Mouse (Mus musculus) hematopoietic stem cell, adult 5-6 weeks (primary cell): ENCODE measurements around the gene Cntfr. TPM values are rescaled to one million over a fixed set of nuclear protein-coding genes. Genes with fewer than 3 reads are reported as not detected.

ENCODE experiments used
- ATAC-seq, 2 experiments: fragments of 125-278 bp in 1 of 2; replicated peaks in 1 of 2; 2 replicates each; pipeline ENCODE4 v1.8.0; 2016 to 2017; ENCODE audit warnings: inconsistent platforms in 2 of 2, mild to moderate bottlenecking in 2 of 2, moderate number of reproducible peaks in 2 of 2, low read depth in 1 of 2, moderate TSS enrichment in 1 of 2; ENCODE audit not compliant: low FRiP score in 2 of 2, poor library complexity in 2 of 2, severe bottlenecking in 2 of 2, insufficient read depth in 1 of 2, low TSS enrichment in 1 of 2
- total RNA-seq: library from RNA; stranded (forward); fragments of 172-1452, 232-1000 nt; gene quantifications from 2 replicates; pipeline ENCODE4 v1.2.3, GENCODE M21; 2017

Cntfr gene
- total RNA-seq, 1 experiment from 2014 or later = not detected

- ATAC-seq = no peak
These were observed 84.7 kb downstream of the Cntfr start for GRCm38 (mm10) chr4:41612166-41612565.

DNA sequence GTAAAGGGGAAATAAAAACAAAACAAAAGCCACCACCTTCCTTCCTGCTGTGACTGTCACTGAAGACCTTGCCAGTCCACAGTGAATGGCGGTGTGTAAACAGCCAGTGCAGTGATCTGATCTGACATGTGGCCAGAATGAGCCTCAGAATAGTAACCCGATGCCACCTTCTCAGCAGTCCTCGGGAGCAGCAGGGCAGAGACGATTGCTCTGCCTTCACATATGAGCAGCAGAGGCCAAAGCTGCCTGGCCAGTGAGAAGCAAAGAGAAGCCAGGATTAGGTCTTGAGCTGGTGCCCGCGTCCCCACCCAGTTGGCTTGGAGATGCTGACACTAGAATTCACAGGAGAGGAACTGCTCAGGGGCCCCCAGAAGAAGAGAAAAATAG lies 86.3 kb downstream of the Cntfr start:
- ATAC-seq = no peak

DNA sequence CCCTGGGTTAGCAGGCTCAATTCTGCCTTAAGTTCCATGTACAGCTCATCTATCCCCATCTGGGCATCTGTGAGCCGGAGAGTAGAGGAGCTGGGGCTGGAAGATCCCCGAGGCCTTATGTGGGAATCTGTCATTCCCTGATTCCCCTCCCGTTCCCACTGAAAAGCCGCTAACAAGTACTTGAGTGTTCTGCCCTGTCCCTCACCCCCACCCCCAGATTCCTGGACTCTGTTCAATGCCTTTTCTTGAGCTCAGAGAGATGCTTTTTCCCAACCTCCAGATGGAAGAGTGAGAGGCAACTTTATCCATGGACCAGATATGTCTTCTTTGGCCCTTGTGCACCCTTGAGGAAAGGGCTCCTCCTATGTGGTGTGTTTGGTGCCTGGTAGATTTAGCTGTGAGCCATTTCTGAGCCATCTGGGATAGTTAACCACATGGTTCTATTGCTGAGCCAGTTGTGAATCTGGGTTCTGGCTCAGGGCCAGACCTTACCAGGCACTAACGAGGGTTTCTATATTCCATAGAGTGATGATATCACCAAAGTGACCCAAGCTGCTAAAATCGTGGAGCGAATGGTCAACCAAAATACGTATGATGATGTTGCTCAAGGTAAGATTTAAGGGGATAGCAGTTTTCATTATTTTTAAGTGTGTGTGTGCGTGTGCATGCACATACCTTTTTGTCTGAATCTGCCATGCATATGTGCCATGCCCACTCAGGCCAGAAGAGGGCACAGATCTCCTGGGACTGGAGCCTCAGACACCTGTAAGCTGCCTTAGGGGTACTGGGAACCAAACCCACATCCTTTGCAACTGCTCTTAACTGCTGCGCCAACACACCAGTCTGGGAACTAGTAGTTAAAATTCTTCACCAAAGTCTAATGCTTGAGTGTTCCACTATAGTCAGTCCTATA lies 87.0 kb downstream of the Cntfr start:
- no peak for ATAC-seq

Other genes with a start within 250 kb of the Cntfr start
- gene Kif24, start 232.2 kb downstream of the Cntfr start, total RNA-seq = 10.9 and 13.5 TPM in 2 replicates
- 26.6 and 29.1 TPM in 2 replicates for gene Nudt2, start 231.9 kb downstream of the Cntfr start, total RNA-seq
- gene AI464131, start 194.0 kb downstream of the Cntfr start, total RNA-seq = 0.20 TPM in 1 of 2 replicates, not detected in the other
- gene 1110017D15Rik, start 179.8 kb downstream of the Cntfr start, total RNA-seq = not detected in 2 replicates
- gene Fam219a, start 127.6 kb downstream of the Cntfr start, total RNA-seq = 1.3 and 2.2 TPM in 2 replicates
- gene Dnaic1, start 127.3 kb downstream of the Cntfr start, total RNA-seq = not detected in 2 replicates
- gene Enho, start 56.8 kb downstream of the Cntfr start, total RNA-seq = 1.0 and 2.3 TPM in 2 replicates
- gene Il11ra1, start 2.9 kb upstream of the Cntfr start, total RNA-seq = 141 and 178 TPM in 2 replicates
- 20.6 and 22.8 TPM in 2 replicates for gene Rpp25l, start 16.4 kb upstream of the Cntfr start, total RNA-seq
- 32.8 and 62.5 TPM in 2 replicates for gene Dctn3, start 26.1 kb upstream of the Cntfr start, total RNA-seq
- not detected in 2 replicates for gene Arid3c, start 34.1 kb upstream of the Cntfr start, total RNA-seq
- 45.2 and 55.0 TPM in 2 replicates for gene Galt, start 58.1 kb upstream of the Cntfr start, total RNA-seq
- gene Sigmar1, start 59.1 kb upstream of the Cntfr start, total RNA-seq = 47.3 and 60.0 TPM in 2 replicates
- 17.0 and 36.8 TPM in 2 replicates for gene Ccl27a, start 77.2 kb upstream of the Cntfr start, total RNA-seq
- not detected in 2 replicates for gene Gm21541, start 206.5 kb upstream of the Cntfr start, total RNA-seq
- gene Gm20878, start 244.5 kb upstream of the Cntfr start, total RNA-seq = 1.8 and 2.3 TPM in 2 replicates